20 mouse cellular contexts compared by ENCODE assay signal in the genomic region with DNA sequence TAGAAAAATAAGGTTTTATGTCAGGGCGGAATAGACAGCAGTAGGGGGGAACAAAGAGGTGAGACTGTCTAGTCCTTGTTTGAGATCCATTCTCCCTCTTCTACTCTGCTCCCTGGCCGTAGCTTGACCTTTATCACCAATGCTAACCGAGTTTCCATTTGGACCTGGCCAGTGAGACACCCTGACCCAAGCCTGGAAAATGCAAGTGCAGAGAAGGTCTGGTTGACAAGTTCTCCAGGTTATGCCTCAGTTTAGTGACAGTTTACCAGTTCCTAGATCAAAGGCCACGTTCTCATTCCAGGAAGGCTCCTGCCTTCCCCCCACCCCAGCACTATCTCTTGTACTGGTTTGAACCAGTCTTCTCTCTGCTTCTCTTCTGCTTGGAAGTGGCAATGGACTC. TPM values are rescaled to one million over a fixed set of nuclear protein-coding genes. Genes with fewer than 3 reads are reported as not detected.
DNase-seq lines count a peak whose midpoint lies in the region; ATAC-seq and TF ChIP-seq lines count a peak whose summit lies in the region.
"Had no signal": no experiment of that assay in that cellular context is flagged by ENCODE, and none has a peak within 500 bp of the region (broad histone marks: within the 10 kb centered on the region; RNA-seq: fewer than 3 reads in every experiment).

No protein-coding gene starts in this region.

- DNase-seq in heart, adult 11 months: peak; percentile 60
- DNase-seq in kidney, adult 2 months: peak; percentile 62
- DNase-seq in kidney, adult 18-20 months: no peak
- peak; percentile 5 for DNase-seq in testis, postnatal 10 days (ENCODE audit: low spot score)
- no peak for DNase-seq in testis, postnatal 14 days (ENCODE audit: low spot score)
- DNase-seq: adrenal gland, postnatal 14 days; cerebellum, adult 11 months; cerebellum, adult 2 months; cerebellum, adult 9-11 months; cerebellum, postnatal 25 days; gastrocnemius, postnatal 25 days; heart, adult 2 months had no signal

- H3K4me2 ChIP-seq in heart, embryonic 12.5 days: no peak overlapping the region
- H3K4me2 ChIP-seq in forebrain, embryonic 12.5 days: no peak overlapping the region
- H3K4me2 ChIP-seq: embryonic facial prominence, embryonic 12.5 days; embryonic facial prominence, embryonic 15.5 days; forebrain, embryonic 15.5 days; hindbrain, embryonic 12.5 days; hindbrain, embryonic 15.5 days had no signal

- H3K4me1 ChIP-seq in heart, embryonic 12.5 days (replicated peaks): no peaks in the 10 kb centered on the region
- H3K4me1 ChIP-seq in kidney, adult 2 months (ENCODE audit: control insufficient read depth, insufficient read depth, low read length): no peaks in the 10 kb centered on the region; the same call in 1 of the 2 replicates
- no peaks in the 10 kb centered on the region for H3K4me1 ChIP-seq in forebrain, embryonic 12.5 days
- H3K4me1 ChIP-seq: embryonic facial prominence, embryonic 12.5 days; embryonic facial prominence, embryonic 15.5 days; forebrain, embryonic 15.5 days; heart, embryonic 10.5 days; hindbrain, embryonic 12.5 days; hindbrain, embryonic 15.5 days had no signal

- H3K27ac ChIP-seq in heart, embryonic 12.5 days (ENCODE audit: poor library complexity, severe bottlenecking): no peak overlapping the region
- no peak overlapping the region for H3K27ac ChIP-seq in kidney, adult 2 months (ENCODE audit: insufficient read depth, low read depth, low read length)
- no peak overlapping the region for H3K27ac ChIP-seq in forebrain, embryonic 12.5 days
- H3K27ac ChIP-seq: embryonic facial prominence, embryonic 12.5 days; embryonic facial prominence, embryonic 15.5 days; forebrain, embryonic 15.5 days; heart, adult 2 months; heart, embryonic 10.5 days; hindbrain, embryonic 12.5 days; hindbrain, embryonic 15.5 days had no signal

- H3K9me3 ChIP-seq in heart, embryonic 12.5 days (replicated peaks): 0 out of 2 replicates have a peak, but pooled peaks cover 4% of the 10 kb centered on the region
- H3K9me3 ChIP-seq in forebrain, embryonic 12.5 days: no peaks in the 10 kb centered on the region
- H3K9me3 ChIP-seq: embryonic facial prominence, embryonic 12.5 days; embryonic facial prominence, embryonic 15.5 days; forebrain, embryonic 15.5 days; heart, embryonic 10.5 days; hindbrain, embryonic 15.5 days had no signal

- H3K9ac ChIP-seq in heart, embryonic 12.5 days: no peak overlapping the region
- no peak overlapping the region for H3K9ac ChIP-seq in forebrain, embryonic 12.5 days
- H3K9ac ChIP-seq: embryonic facial prominence, embryonic 12.5 days; embryonic facial prominence, embryonic 15.5 days; forebrain, embryonic 15.5 days; hindbrain, embryonic 12.5 days; hindbrain, embryonic 15.5 days had no signal

- TF ChIP-seq POLR2A in kidney, adult 2 months (IDR thresholded peaks at IDR 0.05; ENCODE audit: low read depth, low read length): no peak

- ATAC-seq in heart, embryonic 12.5 days (ENCODE audit: insufficient number of reproducible peaks, low FRiP score): no peak
- no peak for ATAC-seq in forebrain, embryonic 12.5 days (ENCODE audit: low FRiP score)
- ATAC-seq: forebrain, embryonic 15.5 days had no signal

- TF ChIP-seq CTCF in kidney, adult 2 months (conservative IDR thresholded peaks at IDR 0.05; ENCODE audit: insufficient read depth, insufficient read length, low read depth, low read length): no peak

- H3K36me3 ChIP-seq in heart, embryonic 12.5 days: no peaks in the 10 kb centered on the region
- no peaks in the 10 kb centered on the region for H3K36me3 ChIP-seq in kidney, adult 2 months (ENCODE audit: control insufficient read depth, insufficient read depth, low read length)
- H3K36me3 ChIP-seq in forebrain, embryonic 12.5 days (replicated peaks): no peaks in the 10 kb centered on the region
- H3K36me3 ChIP-seq: embryonic facial prominence, embryonic 12.5 days; embryonic facial prominence, embryonic 15.5 days; forebrain, embryonic 15.5 days; heart, embryonic 10.5 days; hindbrain, embryonic 12.5 days; hindbrain, embryonic 15.5 days had no signal

- WGBS in heart, embryonic 12.5 days: 72% methylated on average over 4 of the region's 4 CpGs
- 57% methylated on average over 4 of the region's 4 CpGs for WGBS in kidney, adult 2 months
- 87% methylated on average over 4 of the region's 4 CpGs for WGBS in forebrain, embryonic 12.5 days

- no peak overlapping the region for H3K4me3 ChIP-seq in heart, embryonic 12.5 days
- H3K4me3 ChIP-seq in kidney, adult 2 months (ENCODE audit: insufficient read depth, low read depth, low read length): no peak overlapping the region
- no peak overlapping the region for H3K4me3 ChIP-seq in forebrain, embryonic 12.5 days (replicated peaks)
- H3K4me3 ChIP-seq: embryonic facial prominence, embryonic 12.5 days; embryonic facial prominence, embryonic 15.5 days; forebrain, embryonic 15.5 days; heart, adult 2 months; heart, embryonic 10.5 days; hindbrain, embryonic 12.5 days; hindbrain, embryonic 15.5 days had no signal

- H3K27me3 ChIP-seq in heart, embryonic 12.5 days (replicated peaks): no peaks in the 10 kb centered on the region
- no peaks in the 10 kb centered on the region for H3K27me3 ChIP-seq in kidney, adult 2 months (replicated peaks; ENCODE audit: control insufficient read depth, insufficient read depth, low read length)
- no peaks in the 10 kb centered on the region for H3K27me3 ChIP-seq in forebrain, embryonic 12.5 days
- H3K27me3 ChIP-seq: embryonic facial prominence, embryonic 12.5 days; embryonic facial prominence, embryonic 15.5 days; forebrain, embryonic 15.5 days; hindbrain, embryonic 12.5 days; hindbrain, embryonic 15.5 days had no signal

RNA-seq across cellular contexts. Expression of a gene that starts 19.1 kb away (rescaled TPM):
- polyA plus RNA-seq in heart, embryonic 12.5 days (2016; fragmentation: Nextera tagmentation; extraction: Ambion mirVana): 45.0 and 47.2 TPM in 2 replicates
- polyA plus RNA-seq in kidney, adult 2 months (2012; rRNA removed): 25.5 and 48.2 TPM in 2 replicates
- polyA plus RNA-seq in forebrain, embryonic 12.5 days (2016; fragmentation: Nextera tagmentation; extraction: Ambion mirVana): 65.4 and 69.9 TPM in 2 replicates

Comparison
In these comparisons a context has a peak if more than half of its experiments do, and no peak if none do; other contexts are left out.
1. DNase-seq: peak in heart, adult 11 months (single experiment), kidney, adult 2 months (single experiment) and testis, postnatal 10 days (single experiment); none in kidney, adult 18-20 months (single experiment) and testis, postnatal 14 days (single experiment).